Mouse (Mus musculus): Measurements from ENCODE around the gene Dus3l.

Gene Dus3l

DNA sequence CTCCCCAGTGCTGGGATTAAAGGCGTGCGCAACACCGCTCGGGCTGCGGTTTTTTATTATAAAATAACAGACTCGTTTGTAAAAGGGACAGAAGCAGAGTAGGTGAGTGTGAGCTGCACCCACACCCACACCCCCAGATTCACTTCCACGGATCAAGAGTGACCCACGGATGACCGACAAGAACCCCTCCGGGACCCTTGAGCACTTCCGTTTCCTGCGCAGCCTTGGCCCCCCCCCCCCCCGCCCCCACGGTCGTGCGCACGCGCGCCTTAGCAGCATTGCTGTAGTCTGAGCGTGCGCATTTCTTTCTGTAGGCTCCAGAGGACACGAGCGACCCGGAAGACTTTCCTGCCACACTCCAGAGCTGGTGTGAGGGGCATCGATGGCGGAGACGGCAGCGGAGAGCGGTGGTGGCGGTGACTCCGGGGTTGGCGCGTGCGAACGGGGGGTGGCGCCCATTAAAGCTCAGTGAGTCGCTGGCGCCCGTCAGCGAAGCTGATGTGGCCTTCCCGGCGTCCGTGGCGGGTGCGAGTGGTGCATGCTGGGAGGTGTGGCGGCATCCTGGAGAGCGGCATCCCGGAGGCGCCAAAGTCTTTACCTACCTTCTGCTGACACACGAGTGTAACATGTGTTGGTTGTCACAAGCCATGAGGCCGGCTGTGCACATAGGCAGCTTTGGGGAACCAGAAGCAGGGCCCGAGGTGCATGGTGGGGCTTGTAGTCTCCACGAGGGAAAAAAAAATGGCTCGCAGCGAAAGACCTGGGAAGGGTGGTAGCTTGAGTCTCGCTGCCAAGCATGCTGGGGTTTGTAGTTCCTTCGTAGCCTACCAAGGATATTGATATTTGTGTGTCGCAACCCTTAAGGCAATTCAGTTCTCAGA, at the start of gene Dus3l:
Gene Dus3l, plus strand, starts transcription at position 284 of the 881 bp plus-strand sequence.
- peak; percentile 91 for DNase-seq (ENCODE audit: low spot score)

DNA sequence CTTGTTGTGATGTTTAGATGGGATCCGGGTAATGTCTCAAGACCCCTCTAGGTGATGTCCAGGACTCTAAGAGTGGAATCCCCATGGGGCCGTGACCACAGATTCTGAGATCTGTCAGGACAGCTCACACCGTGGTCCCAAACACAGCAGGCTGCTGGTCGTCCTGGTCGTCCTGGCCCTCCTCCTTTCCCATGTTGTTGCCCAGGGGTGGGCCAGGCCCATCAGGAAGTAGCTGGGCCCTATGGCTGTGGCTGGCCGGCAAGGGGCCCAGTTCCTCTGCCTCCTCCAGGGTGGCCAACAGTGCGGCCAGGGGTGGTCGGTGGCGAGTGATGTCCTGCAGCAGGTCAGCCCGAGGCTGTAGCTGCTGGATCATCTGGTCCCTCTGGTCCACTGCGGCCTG, 49.2 kb upstream of the Dus3l start:
- DNase-seq (ENCODE audit: low spot score): no peak

DNA sequence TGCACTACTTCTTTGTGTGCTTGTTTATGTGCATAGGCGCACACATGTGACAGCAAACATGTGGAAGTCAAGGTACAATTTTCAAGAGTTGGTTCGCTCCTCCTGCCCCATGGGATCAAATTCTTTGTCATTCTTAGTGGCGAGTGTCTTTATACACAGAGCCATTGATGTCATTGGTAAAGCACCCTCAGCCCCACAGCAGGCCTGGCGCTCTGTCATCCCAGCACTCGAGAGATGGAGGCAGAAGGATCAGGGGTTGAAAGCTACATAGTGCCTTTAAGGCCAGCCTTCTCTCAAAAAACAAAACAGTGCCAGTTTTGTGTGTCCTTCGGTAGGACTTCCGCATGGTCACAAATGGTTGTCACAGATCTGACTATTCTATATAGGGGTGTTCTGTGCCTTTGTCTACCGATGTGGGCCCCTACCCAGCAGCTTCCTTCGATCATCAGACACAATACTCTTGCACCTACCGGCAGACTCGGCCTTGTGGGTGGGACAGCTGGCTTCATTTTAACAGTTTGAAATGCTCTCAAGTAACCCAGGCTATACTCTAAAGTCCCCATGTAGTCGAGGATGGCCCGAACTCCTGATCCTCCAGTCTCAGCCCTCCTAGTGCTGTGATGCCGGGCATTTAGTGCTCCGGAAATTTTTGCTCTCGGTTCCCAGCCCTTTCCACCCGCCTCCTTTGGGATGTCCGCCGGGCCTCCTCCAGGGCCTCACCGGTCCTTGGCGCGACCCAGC, 48.5 kb upstream of the Dus3l start:
- no peak for DNase-seq (ENCODE audit: low spot score)

DNA sequence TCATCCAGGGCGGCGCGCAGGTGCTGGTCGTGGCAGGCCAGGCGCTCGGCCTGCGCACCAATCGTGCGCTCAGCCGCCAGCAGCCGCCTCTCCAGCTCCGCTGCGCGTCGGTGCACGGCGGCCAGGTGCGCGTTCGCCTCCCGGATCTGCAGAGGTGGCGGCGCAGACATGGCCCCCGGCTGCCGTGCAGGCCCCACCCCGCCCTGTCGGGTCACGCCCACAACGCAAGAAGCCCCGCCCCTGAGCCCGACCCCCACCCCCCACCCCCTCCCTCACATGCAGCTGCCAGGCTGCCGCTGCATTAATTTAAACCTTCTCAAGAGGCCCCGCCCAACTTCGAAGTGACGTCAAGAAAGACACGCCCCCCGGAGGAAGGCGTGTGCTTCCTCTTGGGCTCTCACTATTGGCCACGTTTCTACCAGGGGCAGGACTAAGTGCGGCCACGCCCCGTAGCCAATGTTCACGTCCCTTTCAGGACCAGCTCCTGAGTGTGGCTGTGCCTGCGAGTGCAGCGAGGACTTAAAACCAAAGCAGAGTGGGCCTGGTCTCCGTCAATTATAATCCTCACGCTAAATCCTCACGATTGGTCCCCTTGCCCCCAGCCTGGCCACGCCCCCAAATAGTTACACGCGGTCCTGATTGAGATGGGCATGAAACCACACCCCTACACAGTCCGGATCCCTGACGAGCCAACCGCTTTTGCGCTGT, 47.7 kb upstream of the Dus3l start:
- peak; percentile 99 for DNase-seq (ENCODE audit: low spot score)

DNA sequence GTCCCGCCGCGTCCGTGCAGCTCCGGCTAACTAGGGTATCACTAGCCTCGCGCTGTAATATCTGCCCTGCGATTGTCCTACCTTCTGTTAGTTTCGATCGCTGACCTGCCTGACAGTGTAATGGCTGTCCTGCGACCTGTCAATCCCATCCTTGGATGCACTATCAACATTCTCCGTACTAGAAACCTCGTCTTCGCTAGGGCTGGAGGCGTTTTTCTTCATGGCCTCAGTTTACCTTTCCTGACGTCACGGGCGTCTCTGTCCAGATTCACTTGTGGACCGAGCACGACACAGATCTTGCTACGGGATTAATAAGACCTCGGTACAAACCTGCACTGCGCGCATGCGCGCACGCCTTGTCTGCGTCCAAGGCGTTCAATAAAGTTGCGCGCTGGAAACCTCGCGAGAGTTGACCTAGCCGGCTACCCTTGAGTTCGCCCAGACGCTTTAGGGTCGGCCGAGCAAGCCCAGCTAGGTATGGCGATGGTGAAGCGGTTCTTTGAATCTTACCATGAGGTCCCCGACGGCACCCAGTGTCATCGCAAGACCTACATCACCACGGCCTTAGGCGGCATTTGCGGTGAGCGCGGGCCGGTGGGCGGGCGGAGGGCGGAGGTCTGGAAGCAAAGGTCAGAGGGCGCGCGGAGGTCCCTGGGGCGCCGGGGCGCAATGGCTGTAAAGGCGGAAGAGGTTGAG, 47.0 kb upstream of the Dus3l start, which contains the start of the genes Ndufa11 and Vmac:
Gene Ndufa11, plus strand, starts transcription at position 405 of the 696 bp plus-strand sequence.
Gene Vmac, minus strand, starts transcription at position 660 of the 696 bp plus-strand sequence.
- DNase-seq (ENCODE audit: low spot score): peak; percentile 96

DNA sequence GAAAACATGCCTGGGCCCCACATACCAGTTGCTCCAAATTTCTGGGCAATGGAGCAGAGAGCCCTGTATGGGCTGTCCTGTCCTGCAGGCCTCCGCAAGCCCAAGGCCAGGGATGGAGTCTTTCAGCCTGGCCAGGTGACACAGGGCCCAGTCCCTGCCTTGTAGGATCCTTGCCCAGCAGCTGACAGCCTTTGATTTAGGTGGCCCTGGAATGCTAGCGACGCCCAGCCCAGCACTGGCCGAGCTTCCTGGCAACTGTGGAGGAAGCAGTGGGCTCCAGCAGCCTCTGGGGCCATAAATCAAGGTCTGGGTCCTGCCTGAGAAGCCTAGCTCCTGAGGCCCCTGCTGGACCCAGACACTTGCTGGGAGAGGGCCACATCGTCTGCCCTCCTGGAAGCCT, 42.1 kb upstream of the Dus3l start:
- no peak for DNase-seq (ENCODE audit: low spot score)

DNA sequence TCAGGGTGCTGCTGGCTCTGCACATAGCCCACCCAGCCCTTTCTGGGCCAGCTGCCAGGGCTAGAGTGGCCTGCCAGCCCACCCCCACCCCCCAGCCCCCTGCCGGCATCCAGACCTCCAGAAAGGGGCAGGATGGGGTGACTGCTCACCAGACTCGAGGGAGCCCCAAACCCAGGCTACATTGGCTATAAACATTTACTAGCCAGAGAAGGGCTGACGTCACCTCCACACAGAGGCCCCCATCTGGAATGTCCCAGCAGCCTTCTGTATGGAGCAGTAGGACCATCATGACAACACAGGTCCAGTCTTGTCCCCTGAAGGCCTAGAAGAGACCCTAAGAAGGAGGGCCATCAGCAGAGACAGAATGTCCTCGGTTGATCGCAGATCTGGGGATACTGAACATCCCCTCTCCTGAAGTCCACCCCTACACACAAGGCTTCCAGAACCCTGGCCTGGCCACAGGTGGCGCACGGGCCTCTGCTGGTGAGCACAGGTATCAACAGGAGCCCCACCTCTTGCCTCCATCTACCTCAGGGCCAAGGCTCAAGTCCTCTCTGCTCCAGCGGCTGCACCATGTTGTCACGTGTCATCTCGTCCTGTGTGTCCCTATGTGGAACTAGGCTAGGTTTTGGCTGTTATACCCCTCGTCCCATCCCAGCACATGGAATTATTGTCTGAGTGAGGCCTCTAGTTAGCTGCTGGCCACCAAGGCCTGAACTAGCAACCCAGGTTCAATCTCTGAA, 41.0 kb upstream of the Dus3l start:
- no peak for DNase-seq (ENCODE audit: low spot score)

DNA sequence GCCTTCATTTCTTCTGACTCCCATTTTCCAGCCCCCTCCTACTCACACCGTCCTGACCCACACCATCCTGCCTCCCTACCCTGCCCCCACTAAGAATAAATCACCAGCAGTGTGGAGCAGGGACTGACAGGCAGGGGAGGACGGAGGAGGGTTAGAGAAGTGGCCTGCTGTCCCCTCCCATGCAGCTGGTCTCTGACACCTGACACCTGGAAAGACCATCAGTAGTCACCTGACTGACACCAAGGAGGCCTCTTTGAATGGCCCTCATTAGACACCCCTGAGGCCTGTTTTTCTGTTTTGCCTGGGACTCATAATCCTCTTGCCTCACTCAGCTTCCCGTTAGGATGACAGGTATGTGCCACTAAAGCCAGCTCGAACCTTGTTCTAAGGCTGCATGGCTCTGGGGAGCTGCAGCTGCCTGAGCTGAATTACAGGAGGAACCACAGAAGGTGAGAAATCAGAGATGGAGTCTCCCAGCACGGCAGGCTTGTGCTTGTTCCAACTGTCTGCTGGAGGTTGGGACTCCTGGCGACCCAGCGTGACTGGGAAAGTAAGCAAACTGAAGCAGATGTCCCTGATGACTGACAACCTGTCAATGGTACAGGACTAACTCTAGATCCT, 37.4 kb upstream of the Dus3l start:
- no peak for DNase-seq (ENCODE audit: low spot score)

DNA sequence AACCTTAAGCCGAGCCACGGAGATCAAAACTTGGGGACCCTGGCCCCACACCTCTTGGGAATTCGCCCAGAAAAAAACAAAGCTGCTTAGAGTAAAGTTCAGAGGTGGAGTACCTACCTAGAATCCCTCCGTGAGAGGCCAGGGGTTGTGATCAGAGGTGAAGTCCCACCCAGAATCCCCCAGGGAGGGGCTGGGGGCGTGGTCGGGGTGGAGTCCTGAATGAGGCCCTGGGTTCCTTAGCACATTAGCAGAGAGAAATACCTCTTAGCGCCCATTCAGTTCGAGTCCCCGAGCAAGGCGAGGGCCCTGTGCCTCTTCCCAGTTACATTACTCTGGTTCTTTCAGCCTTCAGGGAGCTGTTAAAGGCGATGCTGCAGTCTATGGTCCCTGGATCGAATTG, 36.9 kb upstream of the Dus3l start:
- no peak for DNase-seq (ENCODE audit: low spot score)

DNA sequence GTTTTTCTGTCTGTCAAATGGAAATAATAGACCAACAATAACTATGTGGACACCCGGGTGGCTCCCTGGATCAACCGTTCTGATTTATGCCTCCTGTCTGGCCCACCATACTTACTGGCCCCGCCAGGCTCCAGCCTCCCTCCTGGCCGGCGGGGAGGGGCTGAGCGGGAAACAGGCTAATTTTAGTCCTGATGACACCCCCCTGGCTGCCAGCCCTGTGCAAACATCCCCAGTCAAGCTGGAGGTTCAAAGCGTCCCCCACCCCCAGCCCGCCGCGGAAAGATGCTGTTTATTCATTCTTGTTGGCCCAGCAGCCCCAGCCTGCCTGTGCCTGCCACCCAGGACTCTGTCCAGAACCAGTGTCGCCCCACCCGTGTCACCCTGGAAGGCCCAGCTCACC, 36.4 kb upstream of the Dus3l start:
- no peak for DNase-seq (ENCODE audit: low spot score)

DNA sequence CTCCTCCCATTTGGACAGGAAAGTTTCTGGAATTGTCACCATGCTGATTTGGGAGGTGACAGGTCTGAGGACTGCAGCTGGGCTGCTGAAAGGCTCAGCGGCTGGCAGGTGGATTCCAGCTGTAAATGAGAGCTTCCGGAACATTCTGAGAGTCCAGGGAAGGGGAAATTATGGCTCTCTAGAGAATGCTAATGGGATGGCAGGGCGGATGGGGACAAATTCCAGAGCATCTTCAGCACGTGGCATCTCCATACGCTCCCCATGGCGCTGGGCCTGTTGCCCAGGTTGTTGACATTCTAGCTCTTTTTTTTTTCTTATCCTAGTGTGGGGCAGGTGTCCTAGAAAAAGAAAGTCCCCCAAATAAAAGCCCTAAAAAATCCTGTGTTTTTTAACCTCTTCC, 35.4 kb upstream of the Dus3l start:
- DNase-seq (ENCODE audit: low spot score): no peak

DNA sequence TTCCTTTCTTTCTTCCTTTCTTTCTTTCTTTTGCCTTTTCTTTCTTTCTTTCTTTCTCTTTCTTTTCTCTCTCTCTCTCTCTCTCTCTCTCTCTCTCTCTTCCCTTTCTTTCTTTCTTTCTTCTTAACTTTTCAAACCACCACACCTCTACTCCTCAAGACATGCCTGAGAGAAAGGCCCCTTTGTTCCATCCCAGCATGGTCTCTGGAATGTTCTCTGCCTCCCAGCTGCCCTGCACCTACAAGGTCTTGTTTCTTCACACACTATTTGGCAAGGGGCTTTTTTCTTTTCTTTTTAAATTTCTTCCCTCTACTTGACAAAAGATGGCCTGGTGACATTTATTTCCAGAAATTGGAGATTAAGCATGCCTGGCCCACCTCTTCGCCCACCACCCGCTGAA, 34.9 kb upstream of the Dus3l start:
- DNase-seq (ENCODE audit: low spot score): no peak

DNA sequence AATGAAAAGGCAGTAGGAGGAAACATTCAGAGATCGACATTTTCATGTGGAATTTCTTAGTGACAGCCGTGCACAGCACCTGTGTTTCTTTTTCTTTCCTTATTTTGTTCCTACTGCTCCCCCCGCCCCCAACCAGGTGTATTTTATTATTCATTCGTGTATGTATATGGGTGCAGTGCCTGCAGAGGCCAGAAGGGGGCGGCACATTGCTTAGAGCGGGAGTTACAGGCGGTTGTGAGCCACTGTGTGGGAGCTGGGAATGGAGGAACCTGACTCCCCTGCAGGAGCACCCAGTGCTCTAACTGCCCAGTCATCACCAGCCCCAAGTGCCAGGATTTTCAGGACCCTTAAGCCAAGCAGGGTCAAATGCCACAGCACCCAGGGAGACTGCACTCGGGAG, 28.0 kb upstream of the Dus3l start:
- DNase-seq (ENCODE audit: low spot score): no peak

DNA sequence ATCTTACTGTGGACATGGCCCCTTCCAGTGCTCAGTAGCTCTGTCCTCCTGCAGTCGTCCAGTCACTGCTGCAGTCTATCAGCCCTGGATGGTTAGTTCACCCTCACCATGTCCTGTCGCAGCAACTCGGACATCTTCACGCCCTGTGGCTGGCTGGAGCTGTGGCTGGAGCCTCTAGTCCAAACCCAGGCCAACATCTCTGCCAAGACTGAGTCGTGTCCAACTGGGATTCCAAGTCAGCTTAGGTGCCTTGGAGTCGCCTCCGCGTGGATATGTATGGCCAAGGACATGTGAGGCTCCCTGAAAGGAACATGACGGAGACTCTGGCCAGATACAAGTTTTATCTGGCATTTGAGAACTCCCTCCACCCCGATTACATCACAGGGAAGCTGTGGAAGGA, 26.3 kb upstream of the Dus3l start:
- no peak for DNase-seq (ENCODE audit: low spot score)

DNA sequence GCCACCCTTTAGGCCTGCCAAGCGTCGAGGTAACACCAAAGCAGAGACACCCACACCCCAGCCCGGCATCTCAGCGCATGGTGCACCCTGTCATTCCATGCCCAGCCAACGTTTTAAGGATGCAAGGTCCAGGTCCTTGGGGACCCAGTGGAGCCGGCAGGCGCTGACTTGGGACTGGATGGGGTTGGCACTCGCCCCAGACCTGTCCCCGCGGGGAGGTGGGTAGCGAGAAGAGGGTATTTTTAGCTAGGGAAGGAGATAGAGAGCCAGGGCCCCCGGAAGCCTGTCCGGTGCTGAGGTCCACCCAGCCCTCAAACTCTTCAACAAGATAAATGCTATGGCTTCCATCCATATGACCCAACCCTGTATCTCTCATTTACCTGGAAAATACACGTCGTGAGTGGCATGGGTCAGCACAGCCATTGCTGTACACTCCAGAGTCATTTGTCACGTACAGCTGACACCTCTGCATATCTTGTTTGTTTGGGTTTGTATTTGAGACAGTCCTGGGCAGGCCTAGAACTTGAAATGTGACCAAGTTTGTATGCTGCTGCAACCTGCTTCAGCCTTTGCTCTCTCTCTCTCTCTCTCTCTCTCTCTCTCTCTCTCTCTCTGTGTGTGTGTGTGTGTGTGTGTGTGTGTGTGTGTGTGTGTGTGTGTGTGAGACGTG, 24.3 kb upstream of the Dus3l start:
- no peak for DNase-seq (ENCODE audit: low spot score)

DNA sequence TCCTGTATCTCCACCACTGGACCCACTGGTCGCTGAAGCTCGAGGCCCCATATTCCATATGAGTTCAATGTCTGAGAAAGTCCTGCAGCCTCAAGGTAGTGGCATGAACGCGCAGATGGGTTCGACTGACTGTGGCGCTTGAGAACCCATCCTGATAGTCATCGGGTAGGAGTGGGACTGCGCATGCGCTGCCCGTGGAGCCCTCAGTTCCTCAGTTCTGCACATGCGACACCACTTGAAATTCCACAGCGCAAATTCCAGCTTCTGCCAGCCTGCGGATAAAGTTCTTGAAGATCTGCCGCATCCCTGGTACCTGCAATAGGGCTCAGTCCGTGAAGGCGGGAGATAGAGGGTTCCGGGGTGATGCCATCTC, 23.8 kb upstream of the Dus3l start:
- no peak for DNase-seq (ENCODE audit: low spot score)

DNA sequence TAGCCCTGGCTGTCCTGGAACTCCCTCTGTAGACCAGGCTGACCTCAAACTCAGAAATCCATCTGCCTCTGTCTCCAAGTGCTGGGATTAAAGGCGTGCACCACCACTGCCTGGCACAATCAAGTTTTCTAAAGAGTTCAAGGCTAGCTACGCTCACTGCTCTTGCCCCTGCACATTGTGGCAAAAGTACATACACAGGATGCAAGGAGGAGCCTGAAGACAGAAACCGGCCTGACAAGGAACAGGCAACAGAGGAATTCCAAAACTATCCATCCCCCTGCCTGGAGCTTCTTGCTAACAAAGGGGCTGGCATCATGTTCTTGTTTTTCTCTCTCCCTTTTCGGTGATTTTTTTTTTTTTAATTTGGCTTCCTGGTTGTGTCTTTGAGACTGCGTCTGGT, 20.4 kb upstream of the Dus3l start:
- DNase-seq (ENCODE audit: low spot score): no peak

DNA sequence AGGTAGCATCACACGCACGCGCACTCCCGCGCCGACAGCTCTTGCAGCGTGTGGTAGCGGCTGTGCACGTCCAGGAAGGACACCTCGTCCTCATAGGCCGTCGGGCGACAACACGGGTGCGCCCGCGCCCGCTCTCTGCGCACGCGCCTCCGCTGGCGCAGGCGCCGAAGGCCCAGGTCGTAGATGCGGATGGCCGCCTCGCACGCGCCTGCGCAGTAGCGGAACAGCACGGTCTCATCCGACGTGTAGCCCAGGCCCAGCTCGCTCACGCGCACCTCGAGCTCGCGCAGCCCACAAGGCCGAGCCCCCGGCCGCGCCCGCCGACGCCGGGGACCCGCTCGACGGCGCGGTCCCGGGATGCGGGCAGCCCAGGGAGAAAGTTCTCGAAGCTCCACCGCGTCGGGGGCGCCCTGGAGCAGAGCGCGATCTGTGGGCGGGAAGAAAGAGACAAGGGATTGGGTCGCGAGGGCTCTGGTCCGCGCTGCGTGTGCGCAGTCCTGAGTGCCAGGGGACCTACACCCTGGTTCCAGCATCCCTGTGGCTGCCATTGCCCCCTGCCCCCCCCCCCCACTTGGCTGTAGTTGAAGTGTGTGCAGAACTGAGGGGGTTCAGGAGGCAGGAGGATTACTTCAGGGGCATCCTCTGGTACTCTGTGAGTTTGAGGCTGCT, 13.0 kb upstream of the Dus3l start:
- DNase-seq (ENCODE audit: low spot score): no peak

DNA sequence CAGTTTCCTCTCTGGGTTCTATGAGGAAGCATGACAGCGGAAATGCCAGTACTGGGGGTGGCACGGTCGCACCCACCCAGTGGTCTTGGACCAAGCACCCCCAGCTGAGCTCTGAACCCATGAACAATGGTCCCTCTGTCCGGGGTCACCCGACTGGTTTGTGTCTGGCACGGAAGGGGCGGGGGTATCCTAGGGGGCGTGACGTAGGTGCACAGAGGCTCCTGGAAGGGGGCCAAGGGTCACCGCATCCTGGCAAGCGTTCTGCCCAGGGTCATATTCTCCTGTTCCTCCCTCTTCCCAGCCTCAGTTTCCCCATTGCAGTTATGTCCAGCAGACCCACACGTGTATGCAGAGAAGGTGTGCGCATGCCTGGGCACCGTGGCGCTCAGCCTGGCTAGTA, 11.1 kb upstream of the Dus3l start:
- DNase-seq (ENCODE audit: low spot score): no peak

Measured in layer of hippocampus, adult 11-12 months (tissue).